Mouse (Mus musculus): ENCODE results near the gene Galns. TPM values are rescaled to one million over a fixed set of nuclear protein-coding genes. Genes with fewer than 3 reads are reported as not detected.

Gene Galns
- 10 to 100 TPM in 1 of 2 experiments, 1 to 10 TPM in 1; 9.7 to 10.3 TPM for total RNA-seq (2021)
- long read RNA-seq, experiment 1, transcript Galns-201 (14 exons, 2,557 nt), result major isoform, 5 of 9 reads
- long read RNA-seq, experiment 1, partial matches to known transcripts, result 0 of 9 reads
- long read RNA-seq, experiment 1, other reads (novel, unspliced or antisense), result 4 of 9 reads
- long read RNA-seq, experiment 2, transcript Galns-201 (14 exons, 2,557 nt), result major isoform, 5 of 13 reads
- long read RNA-seq, experiment 2, partial matches to known transcripts, result 3 of 13 reads
- long read RNA-seq, experiment 2, other reads (novel, unspliced or antisense), result 5 of 13 reads

DNA sequence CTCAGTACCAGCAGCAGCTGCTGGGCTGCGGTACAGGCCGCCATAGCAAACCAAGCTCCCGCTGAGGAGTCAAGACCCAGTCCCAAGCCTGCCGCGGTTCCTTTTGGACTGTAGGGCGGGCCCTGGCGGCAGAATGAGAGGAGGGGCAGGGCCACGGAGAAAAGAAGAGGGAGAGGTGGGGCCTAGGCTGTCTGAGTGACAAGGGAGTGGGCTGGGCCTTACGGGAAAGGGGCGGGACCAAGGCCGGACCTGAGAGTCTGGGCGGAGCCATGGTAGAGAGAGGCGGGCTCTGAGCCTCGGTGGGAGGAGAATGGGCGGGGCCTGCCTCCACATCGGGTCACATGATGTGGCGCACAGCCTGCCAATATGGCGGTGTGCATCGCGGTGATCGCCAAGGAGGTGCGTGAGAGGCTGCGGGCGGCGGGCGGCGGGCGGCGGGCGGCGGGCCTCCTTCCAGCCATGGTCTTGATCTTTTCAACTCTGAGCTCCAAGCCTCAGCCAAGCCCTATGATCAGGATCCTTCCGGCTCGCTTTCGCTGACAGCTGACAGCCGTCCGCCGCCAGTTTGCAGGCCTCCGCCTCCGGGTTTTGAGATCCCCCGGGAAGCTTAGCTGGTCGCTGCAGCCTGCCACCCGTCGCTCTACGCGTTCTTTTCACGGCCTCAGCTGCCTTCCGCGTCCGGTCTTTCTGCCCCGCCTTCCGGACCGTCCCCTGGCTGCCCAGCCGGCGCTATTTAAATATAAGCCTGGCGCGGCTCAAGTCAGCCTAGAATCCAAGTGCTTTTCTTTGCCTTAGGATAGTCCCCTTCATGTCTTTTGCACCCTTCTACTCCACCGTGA lies at the start of gene Galns, which contains the start of gene Trappc2l:
Gene Galns (minus strand): TSS at position 169 of the 839 bp plus-strand sequence.
Gene Trappc2l (plus strand): TSS at position 346 of the 839 bp plus-strand sequence.
- DNase-seq (ENCODE audit: low spot score in 2 of 2), result peak; percentile 94 to 97
- intact Hi-C loops (cut with DNase I), result loop anchor here (5.0 kb wide), 1 partner anchor 109 kb away; no protein-coding TSS in a partner anchor

DNA sequence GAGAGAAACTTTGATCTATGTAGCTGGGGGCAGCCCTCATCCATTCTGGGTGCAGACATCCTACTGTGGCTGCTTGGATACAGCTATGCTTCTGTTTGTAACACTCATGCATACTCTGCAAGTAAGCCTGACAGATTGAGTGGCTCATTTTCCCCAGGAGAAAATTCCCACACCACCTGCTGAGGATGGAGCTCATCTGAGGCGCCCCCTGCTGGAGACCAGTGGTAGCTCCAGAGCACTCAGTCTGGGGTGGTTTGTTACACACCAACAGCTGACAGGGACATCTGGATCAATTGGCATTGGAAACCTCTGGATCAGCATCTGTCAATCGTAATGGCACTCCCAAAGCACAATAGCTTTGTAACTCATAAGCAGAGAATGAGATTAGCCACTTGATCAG lies 48.8 kb upstream of the Galns start:
- no peak for DNase-seq (ENCODE audit: low spot score in 2 of 2)
- intact Hi-C loops (cut with DNase I), result no loop called here

DNA sequence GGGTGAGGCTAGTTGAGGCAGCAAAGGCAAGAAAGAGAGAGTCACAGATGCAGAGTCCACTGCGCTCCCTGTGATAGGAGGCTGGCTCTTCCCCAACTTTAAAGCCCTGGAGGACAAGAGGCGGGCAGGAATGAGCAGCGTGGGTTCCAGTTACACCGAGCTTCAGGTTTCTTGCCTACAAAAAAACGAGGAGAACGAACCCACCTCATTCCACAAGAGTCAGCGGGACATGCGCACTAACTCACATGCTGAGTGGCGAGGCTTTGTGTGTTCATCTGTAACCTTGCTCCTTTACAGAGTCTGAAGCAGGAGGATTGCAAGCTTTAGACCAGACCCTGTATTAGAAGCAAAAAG lies 47.5 kb upstream of the Galns start:
- no peak for DNase-seq (ENCODE audit: low spot score in 2 of 2)
- intact Hi-C loops (cut with DNase I), result no loop called here

DNA sequence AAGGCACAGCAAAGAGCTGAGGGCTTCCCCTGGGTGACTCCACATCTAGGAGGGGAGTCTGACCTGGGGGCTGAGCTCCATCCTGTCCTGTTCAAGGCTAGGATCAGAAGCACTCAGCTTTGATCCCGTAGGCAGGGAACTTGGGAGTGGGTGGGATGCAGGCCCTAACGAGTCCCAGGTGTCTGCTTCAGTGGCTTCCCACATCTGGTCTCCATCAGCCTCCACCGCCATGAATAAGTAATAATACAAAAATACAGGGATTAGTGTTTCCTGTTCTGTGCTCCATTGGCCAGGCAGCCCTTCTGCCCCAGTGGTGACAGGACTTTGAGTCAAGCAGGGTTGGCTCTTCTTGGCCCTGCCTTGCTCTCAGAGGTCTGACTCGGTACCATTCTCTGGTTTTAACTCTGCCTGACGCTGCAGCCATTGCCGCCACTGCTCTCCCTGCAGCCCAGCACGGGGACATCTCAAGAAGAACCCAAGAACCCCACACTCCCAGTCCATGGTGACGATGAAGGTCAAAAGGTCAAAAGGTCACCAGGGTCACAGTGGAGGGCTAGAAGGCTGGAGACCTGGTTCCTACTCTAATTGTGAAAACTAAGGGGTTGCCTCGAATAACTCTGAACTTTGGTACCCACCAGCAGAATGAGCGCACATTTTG lies 47.0 kb upstream of the Galns start:
- no peak for DNase-seq (ENCODE audit: low spot score in 2 of 2)
- intact Hi-C loops (cut with DNase I), result no loop called here

DNA sequence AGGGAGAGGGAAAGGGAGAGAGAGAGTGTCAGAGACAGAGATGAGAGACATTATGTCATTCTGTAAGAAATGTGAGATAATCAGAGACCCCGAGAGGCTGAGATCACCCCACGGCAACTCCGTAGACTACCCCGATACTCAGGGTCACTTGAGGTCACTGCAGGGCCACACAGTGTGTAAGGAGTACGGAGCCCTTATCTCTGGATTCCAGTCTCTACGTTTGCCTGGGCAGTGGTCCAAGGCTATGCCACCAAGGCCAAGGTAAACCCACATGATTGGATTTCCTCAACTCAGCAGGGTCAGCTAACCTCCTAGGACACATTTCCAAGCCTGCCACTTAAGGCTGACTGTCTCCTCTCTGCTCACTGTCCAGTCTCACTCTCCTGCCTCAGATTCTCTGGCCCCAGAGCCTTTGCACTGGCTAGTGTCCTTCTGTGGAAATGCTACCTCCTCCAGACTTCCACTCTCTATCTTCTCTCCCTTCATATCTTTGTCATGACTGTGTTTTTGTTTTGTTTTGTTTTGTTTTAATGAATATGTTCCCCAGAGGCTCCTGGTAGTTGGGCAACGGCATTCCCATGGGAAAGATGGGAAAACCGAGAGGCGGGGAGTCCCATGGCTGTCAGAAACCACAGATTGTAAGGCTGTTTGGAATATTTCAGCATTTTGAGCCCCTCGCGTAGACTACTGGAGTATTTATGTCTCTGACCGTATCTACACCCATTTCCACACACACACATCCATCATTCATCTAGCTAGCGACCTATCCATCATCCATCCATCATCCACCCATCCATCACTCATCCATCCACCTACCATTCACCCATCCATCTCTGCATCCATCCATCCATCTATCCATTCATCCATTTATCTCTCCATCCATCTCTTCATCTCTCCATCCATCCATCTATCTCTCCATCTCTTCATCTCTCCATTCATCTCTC lies 45.1 kb upstream of the Galns start:
- intact Hi-C loops (cut with DNase I), result no loop called here
- DNase-seq (ENCODE audit: low spot score in 2 of 2), result no peak

DNA sequence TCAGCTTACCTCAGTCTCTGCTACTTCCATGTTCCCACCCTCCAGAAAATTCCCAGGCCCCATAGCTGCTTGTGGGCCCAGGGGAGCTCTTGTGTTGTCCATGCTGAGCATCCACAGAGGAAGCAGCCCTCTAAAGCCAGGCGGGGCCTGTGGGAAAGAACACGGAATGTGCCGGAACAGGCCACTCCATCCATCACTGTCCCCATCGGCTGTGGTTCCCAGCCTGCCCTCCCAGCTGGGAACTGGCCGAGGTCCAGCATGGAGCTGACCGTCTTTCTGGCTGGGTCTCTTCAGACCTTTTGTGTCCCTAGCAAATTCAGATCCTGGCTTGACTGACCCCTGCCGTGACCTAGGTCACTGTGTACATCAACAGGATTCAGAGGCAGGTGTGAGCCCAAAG lies 43.5 kb upstream of the Galns start:
- DNase-seq (ENCODE audit: low spot score in 2 of 2), result no peak
- intact Hi-C loops (cut with DNase I), result no loop called here

DNA sequence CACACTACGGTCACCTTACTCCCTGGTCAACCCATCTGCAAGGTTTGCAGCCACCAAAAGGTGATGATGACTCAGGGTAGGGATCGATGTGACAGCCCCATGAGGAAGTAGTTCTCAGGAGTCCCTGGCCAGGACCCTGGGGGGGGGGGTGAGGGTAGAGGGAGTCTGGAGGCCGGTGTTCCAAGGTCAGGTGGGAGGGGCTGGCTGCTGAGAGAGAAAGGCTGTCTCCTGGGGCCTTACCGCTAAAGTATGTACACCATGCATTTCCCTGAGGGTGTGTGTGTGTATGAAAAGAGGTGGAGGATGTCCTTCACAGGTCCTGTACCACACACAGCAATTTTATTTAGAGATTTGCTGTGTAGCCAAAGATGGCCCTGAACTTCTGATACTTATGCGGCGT lies 41.4 kb upstream of the Galns start:
- no peak for DNase-seq (ENCODE audit: low spot score in 2 of 2)
- intact Hi-C loops (cut with DNase I), result no loop called here

DNA sequence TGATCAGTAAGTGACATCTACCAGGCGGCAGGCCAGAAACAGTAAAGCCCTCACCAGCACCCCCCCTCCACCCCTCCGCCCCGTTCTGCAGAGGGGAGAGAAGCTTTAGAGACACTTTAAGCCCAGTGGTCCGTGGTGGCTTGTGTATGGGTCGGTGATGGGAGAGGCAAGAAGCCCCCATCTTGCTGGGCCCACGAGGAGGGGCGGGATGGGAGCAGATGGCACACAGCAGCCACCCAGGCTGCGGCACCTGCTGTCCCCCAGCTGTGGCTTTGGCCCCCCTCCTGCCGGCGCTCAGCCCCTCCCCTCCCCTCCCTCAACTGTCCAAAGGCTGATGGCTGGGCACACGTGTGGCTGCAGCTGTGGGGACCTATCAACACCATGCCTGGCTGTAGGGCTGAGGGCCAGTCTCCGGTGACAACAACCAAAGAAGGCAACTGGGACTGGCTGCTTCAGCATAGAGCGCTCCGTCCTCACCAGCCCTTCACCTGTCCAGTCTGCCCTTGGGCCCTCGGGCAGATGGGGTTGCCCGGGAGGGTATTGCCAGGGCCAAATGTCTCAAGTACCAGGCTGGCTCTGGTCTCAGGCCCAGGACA lies 40.2 kb upstream of the Galns start:
- intact Hi-C loops (cut with DNase I), result no loop called here
- no peak for DNase-seq (ENCODE audit: low spot score in 2 of 2)

DNA sequence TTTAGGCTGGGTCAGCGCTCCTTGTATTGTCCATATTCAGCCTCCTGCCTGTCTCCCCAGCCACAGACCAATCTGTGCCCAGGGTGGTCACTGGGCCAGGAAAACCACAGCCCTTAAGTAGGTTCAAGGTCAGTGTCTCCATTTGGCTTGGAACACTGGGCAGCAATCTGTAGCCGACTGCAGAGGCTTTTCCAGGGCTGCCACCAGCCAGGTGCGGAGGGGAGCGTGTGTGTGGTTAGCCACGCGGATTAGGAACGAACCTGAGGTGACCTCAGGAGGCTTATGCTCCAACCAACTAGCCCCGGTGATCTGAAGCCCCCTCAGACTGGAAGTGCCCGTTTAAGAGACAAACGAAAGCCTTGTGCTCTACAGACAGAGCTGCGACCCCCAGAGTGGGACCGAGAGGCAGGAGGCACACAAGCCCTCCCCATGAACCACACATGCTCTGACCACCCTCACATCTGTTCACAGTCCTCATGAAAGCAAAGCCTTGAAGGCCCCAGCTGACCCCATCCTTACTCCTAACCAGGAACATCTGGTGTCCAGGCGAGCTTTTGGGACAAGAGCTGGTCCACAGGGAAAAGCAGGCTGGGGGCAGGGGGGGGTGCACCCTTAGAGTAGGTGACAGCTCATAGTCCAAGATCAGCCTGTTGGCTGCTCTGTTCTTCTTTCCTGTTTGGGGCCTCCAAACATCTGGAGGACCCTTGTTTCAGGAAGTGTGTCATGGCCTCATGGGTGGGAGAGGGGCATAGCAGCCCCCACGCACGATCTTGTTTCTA lies 37.1 kb upstream of the Galns start:
- intact Hi-C loops (cut with DNase I), result no loop called here
- DNase-seq (ENCODE audit: low spot score in 2 of 2), result no peak

DNA sequence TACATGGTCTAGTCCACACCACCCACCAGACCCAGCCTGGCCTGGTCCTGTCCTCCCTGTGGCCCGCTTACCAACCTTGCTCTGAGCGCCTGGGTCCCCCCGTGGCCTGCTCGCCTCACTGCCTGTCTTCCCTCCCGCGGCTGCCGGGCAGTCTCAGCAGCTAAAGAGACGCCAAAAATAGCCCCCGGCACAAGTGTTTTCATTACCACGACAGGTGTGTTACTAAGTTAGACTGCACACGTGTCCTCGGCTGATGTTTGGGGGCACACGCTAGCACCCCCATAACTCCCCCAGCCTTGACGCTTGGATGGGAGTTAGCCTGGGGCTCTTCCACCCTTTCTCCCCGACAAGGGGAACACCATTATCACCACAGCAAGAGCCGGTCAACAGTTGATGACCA lies 35.1 kb upstream of the Galns start:
- no peak for DNase-seq (ENCODE audit: low spot score in 2 of 2)
- intact Hi-C loops (cut with DNase I), result no loop called here

DNA sequence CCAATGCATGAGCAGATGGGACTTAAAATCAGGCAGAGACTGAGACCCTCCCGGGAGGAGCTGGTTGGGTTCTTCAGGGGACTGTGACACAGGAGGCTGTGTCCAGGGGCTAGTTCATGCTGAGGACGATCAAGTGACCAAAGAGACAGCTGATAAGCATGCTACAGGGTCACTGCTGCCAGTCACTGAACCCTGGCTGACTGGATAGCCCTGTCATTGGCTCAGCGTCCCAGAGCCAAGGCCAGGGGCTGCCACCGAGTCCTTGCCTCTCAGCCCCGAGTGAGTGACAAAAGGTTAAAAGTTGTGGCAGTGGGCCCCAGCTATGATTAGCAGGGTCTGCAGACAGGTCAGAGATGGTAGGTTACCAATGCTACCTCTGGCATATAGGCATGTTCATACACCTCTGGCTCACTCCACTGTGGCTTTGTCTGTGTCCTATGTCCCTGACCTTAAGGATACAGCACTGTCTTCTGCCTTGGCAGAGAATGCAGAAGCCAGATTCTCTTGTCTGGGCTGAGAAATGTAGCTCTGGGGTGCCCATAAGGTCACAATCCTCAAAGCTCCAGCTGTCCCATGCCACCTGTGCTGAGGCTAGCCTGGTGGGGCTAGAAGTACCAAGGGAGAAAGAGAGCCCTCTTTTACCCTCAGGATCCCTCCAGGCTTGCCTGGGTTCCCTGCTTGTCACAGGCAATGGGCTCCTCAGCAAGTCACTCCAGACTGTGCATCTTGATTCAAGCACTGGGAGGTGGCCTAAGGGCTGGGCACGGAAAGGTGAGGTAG lies 33.1 kb upstream of the Galns start:
- intact Hi-C loops (cut with DNase I), result no loop called here
- no peak for DNase-seq (ENCODE audit: low spot score in 2 of 2)

DNA sequence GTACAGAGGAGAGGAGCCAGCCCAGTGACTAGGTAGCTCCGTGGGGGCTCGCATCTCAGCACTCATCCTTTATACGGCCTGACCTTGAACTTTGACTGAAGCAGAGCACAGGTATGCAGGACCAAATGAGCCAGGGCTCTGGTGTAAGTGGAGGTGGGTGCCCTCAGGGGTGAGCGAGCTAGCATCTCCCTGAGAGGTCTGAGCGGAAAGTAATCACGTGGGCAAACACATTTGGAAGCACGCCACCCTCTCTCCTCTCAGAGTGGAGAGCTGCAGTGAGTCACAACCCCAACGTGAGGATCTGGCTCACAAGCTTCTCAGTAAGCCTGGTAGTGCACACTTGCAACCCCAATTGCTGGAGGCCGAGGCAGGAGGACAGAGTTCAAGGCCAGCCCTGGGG lies 30.8 kb upstream of the Galns start:
- intact Hi-C loops (cut with DNase I), result no loop called here
- DNase-seq (ENCODE audit: low spot score in 2 of 2), result peak; percentile 59 to 66

DNA sequence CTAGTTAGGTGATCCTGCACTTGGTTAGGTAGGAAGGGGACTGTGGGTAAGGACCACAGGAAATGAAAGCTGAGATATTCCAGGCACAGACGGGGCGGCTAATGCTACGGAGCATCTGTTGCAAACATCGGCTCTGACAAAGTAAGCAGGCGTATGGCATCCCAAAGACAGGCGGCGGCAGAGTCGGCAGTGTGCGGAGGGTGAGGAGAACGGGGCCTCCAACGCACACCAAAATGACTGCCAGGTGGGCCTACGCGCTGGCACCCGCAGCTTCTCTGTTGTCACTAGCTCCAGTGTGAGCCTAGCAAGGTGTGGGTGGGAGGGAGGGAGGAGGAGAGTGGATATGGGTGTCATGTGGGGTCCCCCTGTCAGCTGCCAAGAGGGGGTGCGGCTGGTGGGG lies 30.1 kb upstream of the Galns start:
- DNase-seq (ENCODE audit: low spot score in 2 of 2), result peak; percentile 77 to 79
- intact Hi-C loops (cut with DNase I), result loop anchor here (2.0 kb wide), 1 partner anchor 35 kb away; no protein-coding TSS in a partner anchor

DNA sequence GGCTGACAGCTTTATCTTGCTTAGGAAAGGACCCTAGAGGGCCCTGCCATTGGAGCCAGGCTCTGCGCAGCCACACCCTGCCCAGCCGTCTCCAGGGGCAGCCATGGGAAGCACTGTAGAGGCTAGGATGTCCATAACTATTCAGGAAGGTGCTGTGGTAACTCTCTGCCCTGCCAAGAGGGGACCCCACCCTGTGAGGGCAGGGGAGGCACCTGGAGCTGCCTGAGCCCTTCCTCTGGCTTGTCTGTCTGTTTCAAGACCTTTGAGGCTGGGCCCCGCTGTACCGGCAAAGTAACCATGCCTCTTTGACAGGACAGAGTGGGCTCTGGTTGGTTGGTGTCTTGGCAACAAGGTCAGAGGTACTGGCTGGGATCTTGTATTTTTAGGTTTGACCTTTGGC lies 29.6 kb upstream of the Galns start:
- no peak for DNase-seq (ENCODE audit: low spot score in 2 of 2)
- intact Hi-C loops (cut with DNase I), result loop anchor here (2.0 kb wide), 1 partner anchor 36 kb away; no protein-coding TSS in a partner anchor

DNA sequence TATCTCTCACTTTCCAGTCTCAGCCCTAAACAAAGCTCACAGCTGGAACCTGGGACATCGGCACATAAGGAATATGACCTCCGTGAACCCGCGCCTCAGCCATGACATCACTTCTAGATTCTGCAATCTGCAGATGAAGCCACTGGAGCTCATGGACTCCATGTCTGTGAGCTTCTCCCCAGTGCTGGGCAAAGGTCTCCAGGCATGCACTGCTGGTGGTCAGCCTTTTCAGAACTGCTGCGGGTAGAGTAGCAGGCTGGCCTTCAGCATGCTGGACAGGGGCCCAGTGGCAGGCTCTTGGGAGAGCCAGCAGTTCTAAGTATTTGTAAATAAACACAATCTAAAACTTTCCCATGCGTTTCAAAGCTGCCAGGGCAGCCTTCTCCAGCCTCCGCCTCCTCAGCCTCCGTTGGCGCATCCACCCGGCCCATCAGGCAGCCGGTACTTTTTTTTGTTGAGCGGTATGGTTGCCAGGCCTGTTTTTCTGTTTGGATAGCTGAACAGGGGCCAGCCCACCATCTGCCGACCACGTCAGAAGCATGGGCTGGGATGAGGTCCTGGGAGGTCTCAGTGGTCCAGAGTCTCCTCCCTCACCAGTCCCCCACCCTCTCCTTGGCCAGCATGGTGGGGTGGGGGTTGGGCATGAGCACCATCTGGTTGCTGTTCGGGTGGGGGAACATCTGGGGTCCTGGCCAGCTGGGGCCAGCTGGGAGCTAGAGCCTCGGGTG lies 28.4 kb upstream of the Galns start:
- intact Hi-C loops (cut with DNase I), result loop anchor here (2.0 kb wide), 1 partner anchor 37 kb away; no protein-coding TSS in a partner anchor
- peak in 1 of 2 experiments; percentile 20 for DNase-seq (ENCODE audit: low spot score in 2 of 2)

DNA sequence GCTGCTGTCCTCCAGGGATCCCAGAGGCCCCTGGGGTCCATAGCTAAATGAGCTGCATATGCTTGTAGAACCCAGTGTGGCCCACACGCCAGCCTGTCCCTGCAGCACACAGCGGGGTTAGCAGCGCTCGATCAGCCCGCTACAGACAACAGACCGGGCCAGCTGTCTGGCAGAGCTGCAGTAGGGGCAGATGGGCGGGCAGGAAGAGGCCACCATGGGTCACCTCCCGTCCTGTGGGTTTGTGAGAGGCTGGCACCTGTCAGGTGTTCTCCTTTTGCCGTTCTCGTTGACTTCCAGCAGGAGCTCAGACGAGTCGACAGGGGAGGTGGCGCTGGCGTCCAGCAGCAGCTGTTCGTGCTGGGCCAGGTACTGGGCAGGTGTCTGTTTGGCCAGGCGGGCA lies 27.3 kb upstream of the Galns start:
- intact Hi-C loops (cut with DNase I), result no loop called here
- DNase-seq (ENCODE audit: low spot score in 2 of 2), result no peak

DNA sequence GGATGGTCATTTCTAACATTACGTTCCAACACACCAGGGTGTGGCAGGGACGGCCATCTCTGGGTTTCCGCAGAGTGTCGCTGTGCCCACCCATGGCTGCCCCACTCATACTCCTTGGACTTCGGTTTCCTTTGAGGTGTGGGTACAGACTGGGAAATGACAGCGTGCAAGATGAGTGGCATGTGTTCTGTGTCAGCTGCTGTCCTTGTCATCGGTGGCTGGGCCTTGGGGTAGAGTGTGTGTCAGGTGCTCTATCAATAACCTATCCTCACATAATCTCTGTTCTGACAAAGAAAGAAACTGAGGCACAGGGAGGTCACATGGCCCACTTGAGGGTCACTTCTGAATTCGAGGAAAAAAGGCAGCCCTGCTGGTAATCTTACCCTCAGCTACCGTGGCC lies 26.0 kb upstream of the Galns start:
- intact Hi-C loops (cut with DNase I), result no loop called here
- DNase-seq (ENCODE audit: low spot score in 2 of 2), result no peak

Data from left cerebral cortex, postnatal 14 days (tissue).